Mouse (Mus musculus) bone marrow, adult 2 months (tissue): ENCODE data around the gene Tbl1xr1. TPM values are rescaled to one million over a fixed set of nuclear protein-coding genes. Genes with fewer than 3 reads are reported as not detected.

Experiments
- H3K27ac ChIP-seq: fragments of 200-500 bp; 2 replicates; pipeline ENCODE4 v1.5.1; 2012; ENCODE audit warnings: low read depth, mild to moderate bottlenecking, control low read depth, inconsistent platforms, low read length; ENCODE audit not compliant: control insufficient read depth, poor library complexity, insufficient read depth
- H3K4me1 ChIP-seq: fragments of 200-500 bp; 2 replicates; pipeline ENCODE4 v1.6.1; 2011; ENCODE audit warnings: low read length; ENCODE audit not compliant: control insufficient read depth, insufficient read depth
- H3K4me3 ChIP-seq: fragments of 200-500 bp; replicated peaks from 2 replicates; pipeline ENCODE3; 2011; ENCODE audit warnings: mild to moderate bottlenecking, low read depth, low read length, control low read depth; ENCODE audit not compliant: control insufficient read depth
- CTCF ChIP-seq: fragments of 200-500 bp; IDR thresholded peaks from 2 replicates; pipeline ENCODE4 v1.5.1; 2011; ENCODE audit warnings: low read length, control low read depth; ENCODE audit not compliant: control insufficient read depth, insufficient read depth
- POLR2A ChIP-seq: fragments of 200-500 bp; IDR thresholded peaks from 2 replicates; pipeline ENCODE4 v1.6.1; 2011; ENCODE audit warnings: low read depth, mild to moderate bottlenecking, control low read depth, low read length, borderline replicate concordance; ENCODE audit not compliant: control insufficient read depth
- WGBS: fragments of 180-500 bp; shearing (Covaris S2); methylation state at CpG from one replicate; pipeline ENCODE4 v1.1.7; 2018; 5-methylcytosine and 5-hydroxymethylcytosine counted together
- polyA plus RNA-seq: library from polyadenylated mRNA; stranded (reverse); fragments of >200 nt; gene quantifications from 2 replicates; pipeline ENCODE4 v1.2.4, GENCODE M21; 2011; ENCODE audit warnings: low replicate concordance; ENCODE audit not compliant: missing spikeins, insufficient read depth, insufficient read length

Gene Tbl1xr1
- polyA plus RNA-seq, 1 experiment: 32.5 TPM

DNA sequence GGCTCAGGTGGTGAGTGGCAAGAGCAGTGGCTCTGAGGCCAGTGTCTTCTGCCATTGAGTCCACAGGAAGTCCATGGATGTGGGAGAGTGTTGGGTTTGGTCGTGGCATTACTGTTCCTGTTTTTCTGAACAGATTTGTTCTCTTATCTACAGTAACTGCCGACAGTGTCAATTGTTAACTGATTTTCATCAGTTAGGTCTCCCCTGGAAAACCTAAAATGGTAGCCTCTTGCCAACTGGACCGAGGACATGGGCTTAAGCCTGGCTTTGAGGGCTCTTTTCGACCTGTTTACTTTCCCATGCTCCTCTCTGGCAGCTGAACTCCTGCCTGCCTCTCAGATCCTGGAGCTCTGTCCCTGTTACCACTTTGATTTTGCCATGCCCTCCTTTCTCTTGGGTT lies 5.4 kb downstream of the Tbl1xr1 start:
- WGBS: 27% methylated on average over 4 of the region's 4 CpGs
- TF ChIP-seq POLR2A: no peak
- no peak for TF ChIP-seq CTCF
- Histone ChIP-seq H3K27ac (no peak overlapping the region), H3K4me3 (no peak overlapping the region), H3K4me1 (peaks cover 6% of the 10 kb centered on the region)

DNA sequence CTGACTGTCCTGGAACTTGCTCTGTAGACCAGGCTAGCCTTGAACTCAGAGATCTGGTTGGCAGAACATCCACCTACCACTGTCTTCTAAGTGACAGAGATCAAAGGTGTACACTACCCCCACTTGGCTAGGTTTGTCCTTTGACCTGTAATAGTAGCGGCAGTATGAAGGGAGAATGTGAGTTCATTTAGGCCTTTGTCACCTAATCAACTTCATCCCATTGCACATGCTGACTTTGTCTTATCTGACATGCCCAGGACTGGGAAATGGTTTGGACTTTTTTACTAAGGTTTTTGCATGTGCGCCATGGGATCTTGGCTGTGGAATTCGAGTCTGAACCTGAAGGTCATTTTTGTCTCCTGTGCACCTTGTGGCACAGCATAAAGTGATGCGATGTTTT lies 6.4 kb downstream of the Tbl1xr1 start:
- Histone ChIP-seq H3K4me3 (no peak overlapping the region), H3K27ac (no peak overlapping the region), H3K4me1 (peaks cover 6% of the 10 kb centered on the region)
- WGBS: 76% methylated on average over 4 of the region's 4 CpGs
- TF ChIP-seq POLR2A (no peak), CTCF (no peak)

DNA sequence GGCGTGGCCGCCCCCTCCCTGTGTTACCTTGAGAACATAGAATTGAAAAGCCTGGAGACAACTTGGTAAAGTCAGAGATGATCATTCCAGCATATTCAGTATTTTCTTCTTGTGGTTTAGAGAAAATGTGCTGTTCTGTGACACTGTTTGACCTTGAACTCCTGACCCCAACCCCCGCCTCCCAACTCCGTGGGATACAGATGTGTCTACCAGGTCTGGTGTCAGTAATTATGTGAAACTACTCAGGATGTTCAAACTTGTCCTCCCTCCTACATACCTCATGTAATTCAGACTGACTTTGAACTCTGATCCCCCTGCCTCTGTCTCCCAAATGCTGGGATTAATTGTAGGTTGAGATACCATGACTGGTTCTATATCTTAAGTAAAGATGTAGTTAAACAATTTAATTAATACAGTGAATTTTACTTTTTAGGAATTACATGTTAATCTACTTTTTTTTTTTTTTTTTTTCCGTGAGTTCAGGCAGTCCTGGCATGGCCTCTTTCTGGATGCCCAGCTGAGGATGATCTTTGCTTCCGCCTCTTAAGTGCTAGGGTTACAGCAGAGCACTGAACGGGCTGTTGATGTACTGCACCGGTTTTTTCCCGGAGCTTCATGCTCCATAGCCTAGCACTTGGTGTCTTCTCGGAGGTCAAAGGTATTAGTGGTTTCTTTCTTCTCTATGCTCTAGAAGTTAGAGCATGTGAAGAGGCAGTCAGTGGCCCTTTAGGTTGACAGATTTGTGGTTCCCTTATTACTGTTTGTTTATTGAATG lies 8.0 kb downstream of the Tbl1xr1 start:
- no peak overlapping the region for H3K27ac ChIP-seq
- H3K4me3 ChIP-seq: no peak overlapping the region
- no peak for TF ChIP-seq POLR2A
- TF ChIP-seq CTCF: no peak
- H3K4me1 ChIP-seq: peaks cover 6% of the 10 kb centered on the region
- 81% methylated on average over 10 of the region's 10 CpGs for WGBS

DNA sequence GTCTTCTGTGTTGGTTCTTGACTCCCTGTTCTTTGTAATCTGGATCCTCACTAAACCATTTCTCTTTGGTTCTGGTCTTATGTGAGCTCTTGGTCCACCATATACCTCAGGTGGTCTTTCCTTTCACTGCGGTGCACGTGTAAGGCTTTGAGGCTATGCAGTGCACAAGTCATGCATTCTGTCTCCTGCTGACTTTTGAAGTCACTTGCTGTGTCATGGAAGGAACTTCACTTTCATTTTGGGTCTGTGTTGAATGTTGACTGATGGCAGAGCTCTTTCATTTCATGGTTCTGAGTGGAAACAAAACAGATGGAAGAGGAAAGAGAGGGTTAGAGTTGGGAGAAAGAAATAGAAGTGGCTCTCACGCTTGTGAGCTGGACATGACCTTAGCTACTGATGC lies 13.4 kb downstream of the Tbl1xr1 start:
- Histone ChIP-seq H3K27ac (no peak overlapping the region), H3K4me3 (no peak overlapping the region), H3K4me1 (peaks cover 12% of the 10 kb centered on the region)
- no peak for TF ChIP-seq POLR2A
- TF ChIP-seq CTCF: no peak
- 45% methylated on average over 3 of the region's 3 CpGs for WGBS

- WGBS: 48% methylated on average over 8 of the region's 8 CpGs
- H3K4me1 ChIP-seq: peaks cover 12% of the 10 kb centered on the region
- H3K4me3 ChIP-seq: no peak overlapping the region
- TF ChIP-seq CTCF (no peak), POLR2A (no peak)
- H3K27ac ChIP-seq: peak overlapping the region; percentile 26; the same call in 1 of the 2 replicates
These were observed 14.2 kb downstream of the Tbl1xr1 start for GRCm38 (mm10) chr3:22090431-22091265.

- 36% methylated on average over 3 of the region's 3 CpGs for WGBS
- peaks cover 12% of the 10 kb centered on the region for H3K4me1 ChIP-seq
- TF ChIP-seq POLR2A (no peak), CTCF (no peak)
- H3K27ac ChIP-seq: peak overlapping the region; percentile 15; the same call in 1 of the 2 replicates
- H3K4me3 ChIP-seq: no peak overlapping the region
These were observed 14.8 kb downstream of the Tbl1xr1 start for GRCm38 (mm10) chr3:22091266-22091550.

- 65% methylated on average over 3 of the region's 3 CpGs for WGBS
- TF ChIP-seq CTCF (no peak), POLR2A (no peak)
- H3K4me1 ChIP-seq: peaks cover 12% of the 10 kb centered on the region
- H3K27ac ChIP-seq: no peak overlapping the region; the same call in 1 of the 2 replicates
- H3K4me3 ChIP-seq: no peak overlapping the region
These were observed 15.2 kb downstream of the Tbl1xr1 start for GRCm38 (mm10) chr3:22091681-22092080.

GRCm38 (mm10) chr3:22092784-22093183 lies 16.3 kb downstream of the Tbl1xr1 start:
- 51% methylated on average over 5 of the region's 5 CpGs for WGBS
- Histone ChIP-seq H3K4me3 (no peak overlapping the region), H3K4me1 (peaks cover 12% of the 10 kb centered on the region), H3K27ac (no peak overlapping the region)
- TF ChIP-seq POLR2A (no peak), CTCF (no peak)
